Mouse (Mus musculus) lung, postnatal 0 days (tissue): ENCODE results near the gene Birc6.

Source experiments
- CTCF ChIP-seq: IDR thresholded peaks from 2 replicates; pipeline ENCODE4 v1.5.1; 2016; ENCODE audit warnings: antibody characterized with exemption, mild to moderate bottlenecking
- EP300 ChIP-seq: IDR thresholded peaks from 2 replicates; pipeline ENCODE4 v1.6.1; 2016; ENCODE audit warnings: antibody characterized with exemption, mild to moderate bottlenecking, control low read depth

- TF ChIP-seq CTCF (no peak), EP300 (no peak)
Observed at GRCm38 (mm10) chr17:74529533-74529824, 1.4 kb downstream of the Birc6 start.
